Mouse (Mus musculus) embryonic stem cell, embryonic (primary cell): ENCODE measurements at regions not wholly inside any gene's neighbourhood (a gene's known extent, or its start where the extent isn't known, plus 50 kb on each side); places are given as distances from the start of the nearest gene placed in this dataset.

Experiments
- CTCF ChIA-PET, 4 experiments: fragments of 300-600 bp in 2 of 4; fragments of 350-600 bp in 2 of 4; sonication (Branson Sonifier 250); formaldehyde crosslinking; loops; one replicate each; lab custom pipeline; 2022; ENCODE audit warnings: inconsistent platforms in 2 of 4; lab: Charles Lee
- POLR2A ChIA-PET, 4 experiments: fragments of 300-600 bp in 2 of 4; fragments of 350-600 bp in 2 of 4; sonication (Branson Sonifier 250); formaldehyde crosslinking; loops; one replicate each; lab custom pipeline; 2022; ENCODE audit warnings: antibody characterized with exemption in 4 of 4, inconsistent platforms in 1 of 4; lab: Charles Lee

GRCm38 (mm10) chr13:3995042-3995441 is 49.9 kb upstream of the Ucn3 start:
- CTCF ChIA-PET = interaction anchor here in 1 of 4 experiments (1.9 kb wide), 1 partner anchor 329 kb away, joined by 6 read pairs; no protein-coding TSS in a partner anchor
- POLR2A ChIA-PET = interaction anchor here in 1 of 4 experiments (0.6 kb wide), 1 partner anchor 89 kb away, joined by 3 read pairs; no protein-coding TSS in a partner anchor
